Mouse (Mus musculus) kidney, embryonic 15.5 days (tissue): ENCODE data around the gene Vcl. TPM values are rescaled to one million over a fixed set of nuclear protein-coding genes. Genes with fewer than 3 reads are reported as not detected.

Experiments used
- ATAC-seq: fragments of 200-750 bp; cut with Nextera tagmentation; replicated peaks from 2 replicates; pipeline ENCODE4 v1.8.0; 2017; ENCODE audit warnings: moderate TSS enrichment; ENCODE audit not compliant: low FRiP score
- H3K27ac ChIP-seq: fragments of 300-500 bp; sonication (generic); 2 replicates; pipeline ENCODE4 v1.5.1; 2015; ENCODE audit warnings: mild to moderate bottlenecking, inconsistent platforms
- H3K27me3 ChIP-seq: fragments of 300-500 bp; sonication (generic); 2 replicates; pipeline ENCODE4 v1.6.1; 2015; ENCODE audit warnings: inconsistent platforms
- H3K36me3 ChIP-seq: fragments of 300-500 bp; sonication (generic); 2 replicates; pipeline ENCODE4 v1.6.1; 2015; ENCODE audit warnings: inconsistent platforms
- H3K4me1 ChIP-seq: fragments of 300-500 bp; sonication (generic); 2 replicates; pipeline ENCODE4 v1.6.1; 2015; ENCODE audit warnings: inconsistent platforms
- H3K4me2 ChIP-seq: fragments of 300-500 bp; sonication (generic); 2 replicates; pipeline ENCODE4 v1.6.1; 2015; ENCODE audit warnings: moderate library complexity, mild to moderate bottlenecking, inconsistent platforms
- H3K4me3 ChIP-seq: fragments of 300-500 bp; sonication (generic); replicated peaks from 2 replicates; pipeline ENCODE4 v1.5.1; 2015; ENCODE audit warnings: mild to moderate bottlenecking, inconsistent platforms
- H3K9ac ChIP-seq: fragments of 300-500 bp; sonication (generic); 2 replicates; pipeline ENCODE4 v1.6.1; 2015; ENCODE audit warnings: mild to moderate bottlenecking, inconsistent platforms
- H3K9me3 ChIP-seq: fragments of 300-500 bp; sonication (generic); replicated peaks from 2 replicates; pipeline ENCODE4 v1.6.1; 2016; ENCODE audit warnings: inconsistent platforms
- WGBS: fragments of 180-500 bp; shearing (Covaris S2); methylation state at CpG from one replicate; pipeline ENCODE4 v1.1.7; 2015; ENCODE audit warnings: mixed read lengths; 5-methylcytosine and 5-hydroxymethylcytosine counted together
- polyA plus RNA-seq: library from polyadenylated mRNA; unstranded; fragments of >200 nt; fragmentation: Nextera tagmentation; extraction: Ambion mirVana; gene quantifications from 2 replicates; pipeline ENCODE4 v1.2.1, GENCODE M21; 2015

The Vcl gene
- polyA plus RNA-seq, 1 experiment from 2014 or later, result 51.3 TPM

DNA sequence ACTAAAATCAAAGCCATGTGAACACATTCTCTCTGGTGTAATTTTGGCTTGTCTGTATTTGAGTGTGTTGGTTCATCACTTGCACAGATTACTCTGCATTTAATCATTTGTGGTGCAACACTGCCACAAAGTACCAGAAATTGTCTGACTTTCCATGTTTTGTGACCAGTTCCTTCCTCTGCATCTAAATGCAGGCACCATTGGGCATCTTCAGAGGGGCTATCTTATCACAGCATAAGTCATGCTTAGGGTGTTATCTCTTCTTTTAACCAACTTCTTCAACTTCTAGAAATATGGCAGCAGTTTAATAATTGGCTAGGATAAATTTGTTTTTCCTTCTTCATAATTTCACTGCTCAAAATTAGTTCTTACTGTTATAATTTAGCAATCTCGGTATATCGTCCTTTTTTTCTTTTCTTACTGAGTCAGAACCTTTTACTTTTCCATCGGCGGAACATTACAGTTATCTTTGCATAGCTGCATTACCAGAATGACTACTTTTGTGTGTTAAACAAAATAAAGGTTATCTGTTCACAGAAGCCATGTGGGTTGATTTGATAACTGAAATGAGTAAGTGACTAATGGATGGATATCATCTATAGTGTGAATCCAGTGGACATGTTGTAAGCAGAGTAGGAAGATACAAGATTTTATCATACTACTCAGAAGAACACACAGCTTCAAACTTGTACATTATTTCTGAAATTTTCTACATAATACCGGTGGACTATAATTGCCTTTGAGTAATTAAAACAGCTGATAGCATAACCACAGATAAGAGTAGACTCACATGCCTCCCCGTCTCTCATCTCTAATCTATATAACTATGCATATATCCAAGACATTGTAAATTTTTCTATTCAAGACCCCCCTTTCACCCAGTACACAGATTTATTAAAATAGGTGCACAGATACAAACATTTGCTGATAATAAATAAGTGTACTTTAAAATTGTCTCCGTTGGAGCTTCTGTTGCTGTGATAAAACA is 12.3 kb upstream of the Vcl start:
- no peak for ATAC-seq
- WGBS, result 90% methylated on average over 7 of the region's 7 CpGs
- H3K9ac ChIP-seq, result no peak overlapping the region
- no peaks in the 10 kb centered on the region for H3K27me3 ChIP-seq
- H3K27ac ChIP-seq, result no peak overlapping the region
- no peaks in the 10 kb centered on the region for H3K36me3 ChIP-seq
- no peaks in the 10 kb centered on the region for H3K4me1 ChIP-seq
- H3K4me2 ChIP-seq, result no peak overlapping the region
- no peak overlapping the region for H3K4me3 ChIP-seq
- no peaks in the 10 kb centered on the region for H3K9me3 ChIP-seq

DNA sequence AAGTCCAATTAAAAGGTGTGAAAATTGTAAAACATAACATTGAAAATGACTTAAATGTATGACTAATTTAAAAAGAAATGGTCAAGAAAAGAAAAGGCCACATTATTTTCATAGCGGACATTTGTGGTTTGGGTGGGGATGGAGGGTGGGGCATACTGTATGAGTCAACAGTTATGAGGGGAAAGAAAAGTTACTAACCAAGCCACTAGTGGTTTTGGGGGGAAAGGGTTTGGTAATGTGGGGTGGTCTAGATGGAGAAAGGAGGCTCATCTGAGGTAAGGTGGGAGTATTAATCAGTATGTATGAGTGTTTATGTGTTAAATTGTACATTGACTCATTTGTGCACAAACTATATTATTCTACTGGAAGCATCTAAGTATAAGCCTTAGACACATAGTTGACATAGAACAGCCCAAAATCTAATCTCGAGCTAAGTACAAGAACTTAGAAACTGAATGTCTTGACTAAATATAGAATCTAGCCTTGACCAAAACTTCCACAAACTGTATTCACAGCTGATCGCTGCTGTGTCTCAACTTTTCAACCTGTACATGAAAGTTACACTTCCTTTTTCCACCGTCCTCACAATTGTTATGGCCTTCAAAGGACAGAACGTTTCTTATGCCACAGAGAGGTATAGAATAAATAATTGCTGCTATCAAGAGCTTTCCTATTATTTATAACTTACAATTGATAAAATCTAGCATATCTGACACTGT is 5.0 kb upstream of the Vcl start:
- Histone ChIP-seq H3K9me3 (no peaks in the 10 kb centered on the region), H3K9ac (no peak overlapping the region), H3K4me2 (no peak overlapping the region), H3K27me3 (no peaks in the 10 kb centered on the region), H3K27ac (no peak overlapping the region), H3K4me3 (no peak overlapping the region), H3K4me1 (0 out of 2 replicates have a peak, but pooled peaks cover 4% of the 10 kb centered on the region), H3K36me3 (no peaks in the 10 kb centered on the region)
- WGBS, result 82% methylated on average over 5 of the region's 5 CpGs
- ATAC-seq, result no peak

DNA sequence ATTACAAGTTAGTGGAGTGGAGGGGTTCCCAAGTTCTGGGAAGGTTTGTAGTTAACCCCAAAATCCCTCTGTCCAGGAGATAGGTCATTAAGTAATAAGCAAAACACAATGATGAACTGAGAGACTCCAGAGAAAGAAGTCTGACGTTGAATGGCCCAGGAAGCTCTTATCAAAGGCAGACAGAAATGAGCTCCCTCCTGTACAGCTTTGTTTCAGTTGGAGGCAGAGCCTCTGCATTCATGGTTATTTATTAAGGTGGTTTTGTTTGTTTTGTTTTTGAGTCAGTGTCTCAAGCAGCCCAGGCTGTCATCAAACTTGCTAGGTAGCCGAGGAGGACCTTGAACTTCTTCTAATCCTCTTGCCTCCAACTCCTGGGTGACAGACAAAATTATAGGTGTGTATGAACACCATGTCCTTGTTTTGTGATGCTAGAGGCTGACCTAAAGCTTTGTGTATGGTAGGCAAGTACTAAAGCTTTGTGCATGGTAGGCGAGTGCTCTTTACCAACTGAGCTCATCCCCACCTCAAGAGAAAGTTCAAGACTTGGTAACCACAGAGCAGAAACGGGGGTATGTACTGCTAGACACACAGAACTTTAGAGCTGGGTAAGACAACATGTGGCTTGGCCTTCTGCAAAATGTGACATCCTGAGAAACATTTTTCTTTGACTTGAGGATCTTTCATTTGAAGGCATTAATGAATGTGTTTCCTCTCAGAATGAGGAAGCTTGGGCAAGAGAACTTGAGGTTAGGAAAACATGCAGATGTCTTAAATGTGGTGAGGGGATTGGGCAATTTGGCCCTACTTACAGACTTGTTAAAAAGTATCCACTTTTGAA is 1.5 kb upstream of the Vcl start:
- no peaks in the 10 kb centered on the region for H3K27me3 ChIP-seq
- 88% methylated on average over 4 of the region's 4 CpGs for WGBS
- no peak overlapping the region for H3K9ac ChIP-seq
- peaks cover 27% of the 10 kb centered on the region for H3K4me1 ChIP-seq
- H3K4me2 ChIP-seq, result no peak overlapping the region
- no peak overlapping the region for H3K4me3 ChIP-seq
- H3K27ac ChIP-seq, result no peak overlapping the region
- H3K9me3 ChIP-seq, result no peaks in the 10 kb centered on the region
- H3K36me3 ChIP-seq, result no peaks in the 10 kb centered on the region
- ATAC-seq, result no peak

DNA sequence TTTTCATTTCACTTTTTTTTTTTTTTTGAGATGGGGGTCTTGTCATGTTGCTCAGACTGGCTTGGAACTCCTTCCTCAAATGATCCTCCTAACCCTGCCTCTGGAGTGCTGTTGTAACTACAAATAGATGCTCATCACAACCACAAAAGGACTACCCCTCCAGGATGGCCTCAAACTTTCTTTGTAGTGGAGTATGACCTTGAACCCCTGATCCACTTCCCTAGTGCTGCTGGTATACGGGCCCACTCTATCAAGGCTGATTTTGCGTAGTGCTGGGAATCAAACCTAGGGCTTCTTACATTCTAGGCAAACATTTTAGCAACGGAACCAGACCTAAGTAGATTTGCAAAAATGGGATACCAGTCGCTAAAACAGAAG is 901 bp upstream of the Vcl start:
- H3K27me3 ChIP-seq, result no peaks in the 10 kb centered on the region
- ATAC-seq, result no peak
- 25% methylated on average over 4 of the region's 4 CpGs for WGBS
- no peaks in the 10 kb centered on the region for H3K9me3 ChIP-seq
- peaks cover 27% of the 10 kb centered on the region for H3K4me1 ChIP-seq
- H3K4me2 ChIP-seq, result peak overlapping the region; percentile 62
- peak overlapping the region; percentile 69; the same call in 1 of the 2 replicates for H3K27ac ChIP-seq
- H3K36me3 ChIP-seq, result no peaks in the 10 kb centered on the region
- H3K4me3 ChIP-seq, result peak overlapping the region; percentile 89
- H3K9ac ChIP-seq, result peak overlapping the region; percentile 50

DNA sequence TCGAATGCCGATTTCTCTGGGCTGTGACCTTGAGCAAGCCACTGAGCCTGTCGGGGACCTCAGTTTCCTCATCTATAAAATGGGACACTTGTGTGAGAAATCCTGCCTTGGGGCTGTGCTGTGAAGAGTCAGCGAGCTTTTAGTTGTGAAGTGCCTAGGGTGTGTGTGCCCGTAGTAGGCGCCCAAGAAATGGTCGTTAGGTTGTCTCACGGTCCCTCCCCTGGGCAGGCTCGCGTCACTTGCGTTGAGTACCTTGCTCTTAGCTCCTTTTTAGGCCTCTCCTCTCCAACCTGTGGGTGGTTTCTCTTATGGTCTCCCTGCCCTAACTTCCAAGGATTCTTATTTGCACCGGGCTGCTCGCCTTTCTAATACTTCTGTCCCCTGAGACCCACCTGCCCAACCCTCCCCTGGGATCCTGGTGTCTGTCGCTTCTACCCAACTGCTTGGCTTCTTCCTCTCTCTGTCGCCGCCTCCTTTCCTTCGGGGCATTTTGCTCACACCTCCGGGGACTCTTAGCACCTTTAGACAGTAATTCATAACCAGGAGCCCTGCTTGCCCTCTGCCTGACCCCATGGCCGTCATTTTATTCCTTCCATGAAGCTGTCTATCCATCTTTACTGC is 726 bp downstream of the Vcl start:
- H3K4me3 ChIP-seq, result peak overlapping the region; percentile 89
- no peaks in the 10 kb centered on the region for H3K9me3 ChIP-seq
- no peaks in the 10 kb centered on the region for H3K27me3 ChIP-seq
- H3K4me2 ChIP-seq, result peak overlapping the region; percentile 81
- H3K9ac ChIP-seq, result peak overlapping the region; percentile 86
- H3K4me1 ChIP-seq, result peaks cover 27% of the 10 kb centered on the region
- 1% methylated on average over 19 of the region's 19 CpGs for WGBS
- peak; percentile 9 for ATAC-seq
- H3K36me3 ChIP-seq, result no peaks in the 10 kb centered on the region
- peak overlapping the region; percentile 89 for H3K27ac ChIP-seq

DNA sequence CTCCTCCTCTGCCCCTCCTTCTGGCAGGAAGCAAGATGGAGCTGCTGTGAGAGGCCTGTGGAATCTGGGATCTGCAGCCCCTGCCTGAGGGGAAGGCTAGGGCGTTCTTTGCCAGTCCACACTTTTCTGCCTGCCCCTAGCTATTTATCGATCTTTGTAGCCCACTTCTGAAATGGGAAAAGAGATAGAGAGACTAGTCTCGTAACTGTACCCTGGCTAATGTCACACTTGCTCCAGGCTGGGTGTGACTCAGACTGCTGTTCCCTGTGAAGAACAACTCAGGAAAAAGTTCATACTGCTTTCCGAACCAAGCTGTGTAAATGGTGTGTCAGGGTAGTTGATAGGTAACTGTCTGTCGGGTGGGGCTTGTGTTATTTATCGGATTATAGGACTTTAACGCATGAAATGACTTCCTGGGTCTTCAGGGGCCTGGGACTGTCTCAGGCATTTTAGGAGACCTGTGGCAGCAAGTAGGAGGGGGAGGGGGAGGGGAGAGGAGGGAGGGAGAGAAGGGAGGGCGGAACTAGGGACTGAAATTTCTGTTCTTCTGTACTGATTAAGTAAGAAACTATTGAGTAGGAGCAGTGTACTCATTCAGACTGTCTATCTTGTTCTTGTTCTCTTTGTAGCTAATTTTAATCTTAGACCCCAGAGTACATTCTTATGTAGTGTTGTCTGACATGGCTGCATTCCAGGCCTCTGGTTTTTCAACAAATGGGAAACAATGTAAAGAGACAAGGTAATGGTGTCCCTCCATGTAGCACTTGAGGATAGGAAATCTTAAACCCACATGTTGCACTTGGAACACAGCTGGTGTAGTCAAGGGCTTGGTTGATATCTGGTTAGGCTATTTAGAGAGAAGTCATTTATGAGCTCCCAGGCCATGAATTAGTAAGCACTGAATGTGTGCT is 1.5 kb downstream of the Vcl start:
- no peaks in the 10 kb centered on the region for H3K36me3 ChIP-seq
- peak overlapping the region; percentile 89 for H3K27ac ChIP-seq
- WGBS, result 30% methylated on average over 8 of the region's 8 CpGs
- no peaks in the 10 kb centered on the region for H3K9me3 ChIP-seq
- H3K4me2 ChIP-seq, result peak overlapping the region; percentile 81
- ATAC-seq, result no peak
- peak overlapping the region; percentile 89 for H3K4me3 ChIP-seq
- peaks cover 27% of the 10 kb centered on the region for H3K4me1 ChIP-seq
- H3K9ac ChIP-seq, result peak overlapping the region; percentile 86
- H3K27me3 ChIP-seq, result no peaks in the 10 kb centered on the region

DNA sequence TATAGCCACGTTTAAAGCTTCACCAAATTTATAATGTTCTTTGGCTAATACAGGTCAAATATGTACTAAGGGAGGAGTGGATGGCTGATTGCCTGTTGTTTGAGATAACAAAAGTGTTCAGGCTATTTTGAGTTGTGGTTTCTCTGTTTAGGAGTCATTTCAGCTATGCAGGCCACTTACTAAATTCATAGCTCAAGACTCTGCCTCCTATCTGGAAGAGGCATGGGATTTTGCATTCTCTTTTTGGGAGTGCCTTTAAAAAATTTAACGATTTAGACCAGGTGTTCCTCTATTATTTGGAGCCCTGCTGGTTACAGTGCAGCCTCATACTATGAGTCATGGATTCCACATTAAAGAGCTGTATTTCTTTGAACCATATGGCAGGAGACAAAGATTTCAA is 9.2 kb downstream of the Vcl start:
- no peak overlapping the region for H3K4me2 ChIP-seq
- no peak for ATAC-seq
- peaks cover 9% of the 10 kb centered on the region; the same call in 1 of the 2 replicates for H3K4me1 ChIP-seq
- H3K9me3 ChIP-seq, result no peaks in the 10 kb centered on the region
- H3K36me3 ChIP-seq, result no peaks in the 10 kb centered on the region
- no peaks in the 10 kb centered on the region for H3K27me3 ChIP-seq
- 35% methylated on average over 2 of the region's 2 CpGs for WGBS
- H3K27ac ChIP-seq, result peak overlapping the region; percentile 51; the same call in 1 of the 2 replicates
- H3K4me3 ChIP-seq, result no peak overlapping the region
- no peak overlapping the region for H3K9ac ChIP-seq

DNA sequence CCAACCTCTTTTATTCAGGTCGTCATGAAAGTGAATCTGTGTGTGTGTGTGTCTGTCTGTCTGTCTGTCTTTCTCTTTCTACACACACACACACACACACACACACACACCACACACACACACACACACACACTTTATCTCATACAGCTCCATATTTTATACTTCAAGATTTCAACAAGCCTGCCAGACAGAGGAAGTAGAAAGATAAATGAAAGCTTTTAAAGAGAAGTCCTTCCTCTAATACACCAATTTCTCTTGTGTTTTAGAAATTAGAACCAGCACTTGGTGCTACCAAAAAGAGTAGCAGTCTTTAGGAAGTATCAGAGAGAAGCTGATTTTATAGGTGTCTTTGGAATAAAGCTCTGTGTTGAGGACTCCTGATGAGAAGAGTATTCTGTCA is 9.7 kb downstream of the Vcl start:
- no peak overlapping the region for H3K9ac ChIP-seq
- H3K27ac ChIP-seq, result no peak overlapping the region
- no peaks in the 10 kb centered on the region for H3K9me3 ChIP-seq
- no peaks in the 10 kb centered on the region for H3K27me3 ChIP-seq
- H3K4me1 ChIP-seq, result peaks cover 9% of the 10 kb centered on the region; the same call in 1 of the 2 replicates
- ATAC-seq, result no peak
- H3K36me3 ChIP-seq, result no peaks in the 10 kb centered on the region
- H3K4me2 ChIP-seq, result no peak overlapping the region
- no peak overlapping the region for H3K4me3 ChIP-seq
- 56% methylated on average over 1 of the region's 1 CpGs for WGBS

DNA sequence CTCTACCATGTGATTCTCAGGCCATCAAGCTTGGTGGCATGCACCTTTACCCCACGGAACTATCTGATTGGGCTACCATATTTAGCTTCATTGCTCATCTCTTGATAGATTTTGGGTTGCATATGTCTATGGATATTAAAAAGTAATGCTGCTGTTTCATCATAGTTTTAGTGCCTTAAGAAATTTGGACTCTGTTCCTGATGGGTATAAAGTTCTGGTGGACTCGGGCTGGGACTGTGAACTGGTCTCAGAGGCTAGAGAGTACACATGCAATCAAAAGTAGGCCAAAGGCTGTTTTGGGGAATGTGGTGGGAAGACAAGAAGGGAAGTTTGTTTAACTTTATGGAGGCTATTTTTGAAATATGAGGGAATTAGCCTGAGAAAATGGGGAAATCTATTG is 16.1 kb downstream of the Vcl start:
- Histone ChIP-seq H3K4me2 (no peak overlapping the region), H3K4me3 (no peak overlapping the region), H3K9me3 (no peaks in the 10 kb centered on the region), H3K27me3 (no peaks in the 10 kb centered on the region), H3K27ac (no peak overlapping the region), H3K9ac (no peak overlapping the region), H3K4me1 (peaks cover 8% of the 10 kb centered on the region; the same call in 1 of the 2 replicates), H3K36me3 (no peaks in the 10 kb centered on the region)
- ATAC-seq, result no peak
- WGBS, result 92% methylated on average over 2 of the region's 2 CpGs

DNA sequence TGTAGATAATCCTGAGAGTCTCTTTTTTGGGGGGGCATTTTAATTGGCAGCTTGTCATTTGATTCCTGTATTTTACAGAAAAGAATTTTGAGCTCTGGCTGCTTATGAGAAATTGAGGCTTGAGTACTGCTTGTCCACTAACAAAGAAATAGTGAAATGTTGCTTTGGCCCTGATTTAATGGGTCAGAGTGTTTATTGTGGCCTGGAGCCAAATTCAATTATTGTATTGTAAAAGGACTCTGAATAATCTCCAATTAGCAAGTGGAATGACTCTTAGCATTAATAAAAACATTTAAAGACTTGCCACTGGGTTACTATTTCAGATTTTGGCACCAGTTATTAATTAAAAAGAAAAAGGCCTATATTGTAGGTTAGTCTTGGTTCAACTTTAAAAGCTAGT is 26.8 kb downstream of the Vcl start:
- no peak overlapping the region for H3K27ac ChIP-seq
- H3K4me2 ChIP-seq, result no peak overlapping the region
- no peaks in the 10 kb centered on the region for H3K9me3 ChIP-seq
- H3K36me3 ChIP-seq, result no peaks in the 10 kb centered on the region
- no peak for ATAC-seq
- H3K4me1 ChIP-seq, result peaks cover 6% of the 10 kb centered on the region; the same call in 1 of the 2 replicates
- no peaks in the 10 kb centered on the region for H3K27me3 ChIP-seq
- no peak overlapping the region for H3K9ac ChIP-seq
- no peak overlapping the region for H3K4me3 ChIP-seq
